Mouse (Mus musculus) brain, embryonic 14.5 days (tissue): ENCODE data around the gene Itga9. TPM values are rescaled to one million over a fixed set of nuclear protein-coding genes. Genes with fewer than 3 reads are reported as not detected.
A peak's percentile ranks its signal among the peaks of the same experiment; 100 is the strongest.

Source experiments
- DNase-seq: peaks from one replicate; pipeline ENCODE4 v3.0.0-alpha.2; 2011; ENCODE audit warnings: low read depth
- CTCF ChIP-seq: fragments of 200-500 bp; IDR thresholded peaks from 2 replicates; pipeline ENCODE4 v1.5.1; 2012; ENCODE audit warnings: inconsistent platforms, mild to moderate bottlenecking, moderate library complexity, borderline replicate concordance; ENCODE audit not compliant: insufficient read depth, insufficient read length; ENCODE audit errors: extremely low read depth
- POLR2A ChIP-seq: fragments of 200-500 bp; IDR thresholded peaks from 2 replicates; pipeline ENCODE4 v1.6.1; 2012; ENCODE audit warnings: mild to moderate bottlenecking, inconsistent platforms, borderline replicate concordance; ENCODE audit not compliant: poor library complexity, insufficient read depth, insufficient read length, severe bottlenecking; ENCODE audit errors: extremely low read depth
- polyA plus RNA-seq: library from polyadenylated mRNA; depleted of rRNA; stranded (reverse); fragments of >200 nt; gene quantifications from 2 replicates; pipeline ENCODE4 v1.2.3, GENCODE M21; 2012

Gene Itga9
- polyA plus RNA-seq, 1 experiment, result 3.0 TPM

DNA sequence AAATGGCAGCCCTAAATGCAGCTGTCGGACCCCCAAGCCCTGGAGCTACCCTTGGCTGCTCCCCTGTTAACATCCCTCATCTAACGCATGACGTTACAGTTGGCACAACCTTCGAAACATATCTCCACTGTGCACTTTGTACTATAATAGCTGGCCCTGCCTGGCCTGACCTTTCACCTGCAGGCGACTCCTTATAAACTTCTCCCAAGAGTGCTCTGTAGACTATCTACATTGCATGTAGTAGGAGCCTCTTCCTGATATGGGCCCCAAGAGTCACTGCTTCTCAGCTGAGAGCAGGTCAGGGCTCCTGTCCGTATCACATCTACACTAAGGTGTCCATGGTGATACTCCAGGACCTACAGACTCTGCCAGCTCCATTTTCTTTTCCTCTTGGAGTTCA is 199.2 kb downstream of the Itga9 start:
- TF ChIP-seq POLR2A (no peak), CTCF (no peak)
- DNase-seq, result no peak

DNA sequence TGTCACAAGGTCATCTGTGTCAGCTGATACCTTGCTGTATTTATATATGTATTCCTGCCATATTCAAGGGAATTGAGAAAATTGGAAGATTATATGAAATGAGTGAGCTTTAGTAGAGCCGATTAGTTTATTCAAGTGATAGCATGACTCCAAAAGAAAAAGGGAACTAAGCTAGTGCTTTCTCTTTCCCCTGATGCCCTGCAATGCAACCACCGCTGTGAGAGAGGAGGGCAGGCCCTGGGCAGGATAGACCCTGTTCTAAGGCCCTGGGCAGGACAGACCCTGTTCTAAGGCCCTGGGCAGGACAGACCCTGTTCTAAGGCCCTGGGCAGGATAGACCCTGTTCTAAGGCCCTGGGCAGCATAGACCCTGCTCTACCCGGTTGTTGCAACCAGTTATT is 201.2 kb downstream of the Itga9 start:
- TF ChIP-seq CTCF (no peak), POLR2A (no peak)
- DNase-seq, result no peak

DNA sequence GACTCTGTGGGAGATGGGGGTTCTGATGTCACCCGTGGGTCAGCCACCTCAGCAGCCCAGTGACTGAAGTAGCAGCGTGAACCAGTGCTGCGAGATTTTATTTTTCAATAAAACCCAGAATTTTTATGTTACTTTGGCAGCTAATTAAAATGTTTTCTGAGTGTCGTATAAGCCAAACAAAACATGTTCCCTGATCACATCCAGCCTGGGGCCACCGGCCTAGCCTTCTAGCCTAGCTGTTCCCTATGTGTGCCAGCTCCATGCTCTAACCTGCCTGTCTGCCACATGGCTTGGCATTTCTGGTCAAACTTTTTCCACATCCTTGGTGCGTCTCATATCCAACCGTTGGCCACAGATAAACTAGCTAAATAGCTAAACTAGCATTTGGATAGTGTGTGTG is 205.7 kb downstream of the Itga9 start:
- TF ChIP-seq POLR2A (no peak), CTCF (no peak)
- no peak for DNase-seq

DNA sequence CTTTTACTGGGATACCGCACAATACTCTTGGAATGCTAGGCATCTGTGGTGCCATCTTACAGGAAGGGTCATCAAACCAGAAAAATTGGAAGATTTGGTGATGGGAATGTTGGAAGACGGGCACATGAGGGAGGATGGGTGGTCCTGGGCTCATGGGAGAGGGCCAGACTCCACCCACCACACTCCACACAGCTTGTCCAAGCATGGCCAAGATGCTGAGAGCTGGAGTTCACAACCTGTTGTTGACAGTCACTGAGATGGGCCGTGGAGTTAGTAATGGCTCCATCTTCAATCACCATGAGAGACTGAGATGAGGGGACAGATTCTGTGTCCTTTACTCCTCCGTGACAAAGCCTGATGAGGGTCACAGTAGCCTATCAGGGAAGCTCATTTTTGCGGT is 207.0 kb downstream of the Itga9 start:
- no peak for DNase-seq
- TF ChIP-seq POLR2A, result no peak
- no peak for TF ChIP-seq CTCF

- DNase-seq, result peak; percentile 5
Measured at GRCm38 (mm10) chr9:118814056-118814455, 207.6 kb downstream of the Itga9 start.

GRCm38 (mm10) chr9:118814461-118814860 is 208.0 kb downstream of the Itga9 start:
- no peak for DNase-seq

More at GRCm38 (mm10) chr9:118814056-118814455, 207.6 kb downstream of the Itga9 start:
- TF ChIP-seq CTCF, result no peak
- TF ChIP-seq POLR2A, result no peak

GRCm38 (mm10) chr9:118815543-118815942 is 209.1 kb downstream of the Itga9 start:
- no peak for DNase-seq
- TF ChIP-seq CTCF (peak; percentile 44; the same call in 1 of the 2 replicates), POLR2A (no peak)

More at GRCm38 (mm10) chr9:118814461-118814860, 208.0 kb downstream of the Itga9 start:
- TF ChIP-seq POLR2A, result no peak
- TF ChIP-seq CTCF, result no peak

- DNase-seq, result peak; percentile 69
- no peak for TF ChIP-seq CTCF
- no peak for TF ChIP-seq POLR2A
Measured at GRCm38 (mm10) chr9:118818508-118818907, 212.0 kb downstream of the Itga9 start.

DNA sequence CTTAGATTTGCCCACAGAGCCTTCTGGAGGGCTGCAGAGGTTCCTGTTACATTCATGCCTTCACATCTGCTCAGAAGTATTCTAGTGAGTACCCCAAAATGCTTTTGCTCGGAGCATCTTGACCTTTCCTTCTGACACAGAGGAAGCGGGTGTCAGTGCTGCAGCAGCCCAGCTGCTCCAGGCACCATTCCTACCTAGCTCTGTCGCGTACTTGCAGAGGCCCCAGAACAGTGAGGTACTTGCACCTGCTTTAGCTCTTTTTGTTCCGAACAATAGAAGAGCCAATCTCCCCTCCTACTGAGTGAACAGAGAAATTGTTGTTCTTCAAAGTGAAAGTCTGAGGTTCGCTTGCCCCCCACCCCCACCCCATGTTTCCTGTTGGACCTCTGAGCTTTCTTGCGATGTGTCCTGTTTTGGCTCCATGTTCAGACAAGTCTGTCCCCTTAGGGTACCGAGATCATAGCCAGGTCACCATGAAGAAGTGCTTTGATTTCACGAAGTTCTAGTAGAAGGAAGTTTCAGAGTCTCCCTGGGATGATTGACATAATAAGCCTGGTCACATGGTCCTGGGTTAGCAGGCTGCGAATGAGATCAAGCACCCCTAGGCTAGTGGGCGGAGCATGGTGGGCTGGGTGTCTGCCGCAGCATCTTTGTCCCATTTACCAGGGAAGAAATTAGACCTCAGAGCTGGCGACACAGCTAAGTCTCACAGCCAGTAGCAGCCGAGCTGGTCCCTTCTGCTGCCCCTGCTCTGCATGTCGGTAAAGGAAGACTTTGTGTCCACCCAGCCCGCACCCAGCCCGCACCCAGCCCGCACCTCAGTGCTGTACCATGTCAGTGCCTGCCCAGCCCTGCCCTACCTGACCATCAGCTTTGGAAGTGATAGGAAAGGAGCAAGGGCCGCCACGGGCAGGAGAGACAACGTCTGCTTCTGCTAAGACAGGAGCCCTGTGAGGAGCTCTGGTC is 215.0 kb downstream of the Itga9 start:
- peak; percentile 81 for DNase-seq
- TF ChIP-seq POLR2A, result no peak
- no peak for TF ChIP-seq CTCF

GRCm38 (mm10) chr9:118822186-118822555 is 215.7 kb downstream of the Itga9 start:
- DNase-seq, result no peak
- TF ChIP-seq POLR2A, result no peak
- no peak for TF ChIP-seq CTCF

DNA sequence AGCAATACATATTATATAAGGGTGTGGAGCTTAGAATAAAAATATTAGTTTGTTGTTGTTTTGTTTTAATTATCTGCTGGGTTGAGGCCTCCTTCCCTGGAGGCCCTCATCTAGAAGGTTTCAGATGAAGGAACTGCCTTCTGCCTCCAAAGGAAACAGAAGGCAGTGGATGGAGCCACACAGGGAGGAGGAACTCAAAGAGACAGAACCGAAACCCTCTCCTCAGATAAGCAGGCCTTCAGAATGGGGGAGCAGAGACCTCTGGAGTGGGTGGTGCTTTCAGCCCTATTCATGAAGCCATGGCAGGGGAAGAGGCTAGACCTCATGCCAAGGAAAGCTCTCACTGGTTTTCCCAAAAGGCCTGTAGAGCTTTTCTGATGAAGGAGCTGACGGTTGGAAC is 216.1 kb downstream of the Itga9 start:
- TF ChIP-seq POLR2A, result no peak
- no peak for TF ChIP-seq CTCF
- DNase-seq, result no peak

DNA sequence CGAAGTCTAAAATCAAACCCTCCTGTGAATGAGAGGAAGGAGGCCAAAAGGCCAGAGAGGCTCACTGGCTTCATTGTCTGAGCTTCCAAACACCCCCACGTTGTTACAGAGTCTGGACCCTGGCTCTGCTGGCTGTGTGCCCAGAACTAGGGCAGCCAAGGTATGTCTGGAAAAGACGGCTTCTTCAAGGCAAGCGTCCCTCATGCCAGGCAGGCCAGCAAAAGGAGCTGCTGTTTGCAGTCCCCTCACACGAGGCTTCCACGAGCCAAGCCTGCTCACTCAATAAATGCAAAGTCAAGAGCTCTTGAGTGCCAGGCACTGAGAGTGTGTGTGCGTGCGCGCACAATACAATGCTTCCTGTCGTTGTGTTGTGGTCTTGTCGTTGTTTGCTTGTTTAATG is 224.6 kb downstream of the Itga9 start:
- DNase-seq, result peak; percentile 80
- TF ChIP-seq CTCF (no peak), POLR2A (no peak)
